Mouse (Mus musculus) G1E (cell line): ENCODE results near the gene Eml2. TPM values are rescaled to one million over a fixed set of nuclear protein-coding genes. Genes with fewer than 3 reads are reported as not detected.

ENCODE experiments used
- ATAC-seq: 2 replicates; pipeline ENCODE4 v1.8.0; 2016; ENCODE audit warnings: mild to moderate bottlenecking; ENCODE audit not compliant: insufficient number of reproducible peaks, poor library complexity, low FRiP score, severe bottlenecking; ENCODE audit errors: extremely low read depth
- DNase-seq: peaks from one replicate; pipeline ENCODE4 v3.0.0; 2012; ENCODE audit warnings: low spot score
- H3K27me3 ChIP-seq: 2 replicates; pipeline ENCODE4 v1.6.1; 2012; ENCODE audit warnings: mild to moderate bottlenecking, low read length, inconsistent platforms; ENCODE audit not compliant: insufficient read depth
- H3K36me3 ChIP-seq: replicated peaks from 2 replicates; pipeline ENCODE3; 2012; ENCODE audit warnings: mild to moderate bottlenecking, inconsistent platforms
- H3K4me1 ChIP-seq: 2 replicates; pipeline ENCODE4 v1.6.1; 2012; ENCODE audit warnings: low read depth, low read length, inconsistent platforms, mixed read lengths; ENCODE audit not compliant: insufficient read depth
- H3K4me3 ChIP-seq: 2 replicates; pipeline ENCODE4 v1.5.1; 2012; ENCODE audit warnings: low read depth, mild to moderate bottlenecking, inconsistent platforms, low read length, moderate library complexity, mixed read lengths
- H3K9me3 ChIP-seq: replicated peaks from 2 replicates; pipeline ENCODE4 v1.6.1; 2012; ENCODE audit warnings: inconsistent platforms
- CTCF ChIP-seq: IDR thresholded peaks from 2 replicates; pipeline ENCODE4 v1.5.1; 2012; ENCODE audit warnings: low read depth, low read length, inconsistent platforms, mixed read lengths
- GATA1 ChIP-seq: IDR thresholded peaks from 2 replicates; pipeline ENCODE4 v1.6.1; 2012; ENCODE audit warnings: borderline replicate concordance, low read length, inconsistent platforms, mixed read lengths
- GATA2 ChIP-seq: IDR thresholded peaks from 2 replicates; pipeline ENCODE4 v1.6.1; 2012; ENCODE audit warnings: low read depth, low read length, inconsistent platforms, borderline replicate concordance
- POLR2AphosphoS5 ChIP-seq: IDR thresholded peaks from 2 replicates; pipeline ENCODE4 v1.6.1; 2012; ENCODE audit warnings: low read depth, low read length, inconsistent platforms; ENCODE audit not compliant: insufficient replicate concordance
- TAL1 ChIP-seq: conservative IDR thresholded peaks from 2 replicates; pipeline ENCODE4 v1.6.1; 2012; ENCODE audit warnings: low read depth, low read length, inconsistent platforms, mixed read lengths
- polyA plus RNA-seq: library from polyadenylated mRNA; stranded (reverse); fragments of >175 nt; gene quantifications from 2 replicates; pipeline ENCODE4 v1.2.3, GENCODE M21; 2012
- total RNA-seq, 2 experiments: library from RNA; stranded (forward) in 1 of 2; stranded (reverse) in 1 of 2; fragments of 200-1000 nt in 1 of 2; fragments of >200 nt in 1 of 2; fragmentation: Nextera tagmentation in 1 of 2; gene quantifications; 2 replicates each; pipeline ENCODE4 v1.2.3; 2014 to 2017

Eml2 gene
- total and polyA plus RNA-seq, 3 experiments, result 15.1 to 27.2 (median 19.0) TPM

DNA sequence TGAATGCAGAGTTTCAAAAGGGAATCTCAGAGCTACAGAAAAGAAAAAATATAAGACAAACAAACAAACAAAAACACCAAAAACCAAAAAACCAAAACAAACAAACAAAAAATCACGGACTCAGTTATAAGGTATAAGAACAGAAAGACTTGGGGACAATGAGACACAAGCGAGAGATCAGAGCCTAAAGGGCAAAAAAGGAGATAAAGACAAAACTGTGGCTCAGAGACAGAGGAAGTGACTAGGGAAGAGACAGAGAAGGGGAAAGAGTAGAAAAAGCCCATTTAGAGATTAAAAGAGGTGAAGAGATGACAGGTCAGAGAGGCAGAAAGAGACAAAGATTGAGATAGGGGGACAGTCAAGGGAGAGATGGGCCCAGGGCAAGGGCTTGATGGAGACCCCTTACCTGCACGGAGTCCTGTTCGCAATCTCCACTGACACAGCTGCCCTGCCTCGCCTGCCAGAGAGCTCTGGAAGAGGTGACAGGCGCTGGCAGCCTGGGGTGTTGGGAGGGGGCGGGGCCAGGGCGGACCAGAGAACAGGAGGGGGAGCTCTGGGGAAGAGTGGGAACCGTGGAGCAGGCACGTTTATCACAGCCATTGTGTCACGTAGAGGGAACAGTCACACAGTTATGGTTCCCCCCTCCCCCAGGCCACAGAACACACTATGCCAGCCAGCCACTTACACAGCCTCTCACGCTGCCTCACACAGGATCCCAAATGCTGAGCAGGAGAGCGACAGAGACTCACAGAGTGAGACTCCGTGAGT is 10.4 kb upstream of the Eml2 start, which contains the start of gene Gipr:
Gene Gipr (minus strand): TSS at position 472 of the 768 bp plus-strand sequence.
- no peak for TF ChIP-seq GATA1
- ATAC-seq (no peak), DNase-seq (peak; percentile 66)
- Histone ChIP-seq H3K36me3 (peaks cover 16% of the 10 kb centered on the region), H3K27me3 (peaks cover 52% of the 10 kb centered on the region), H3K4me3 (peak within 1 kb of the TSS; percentile 63; the same call in 1 of the 2 replicates), H3K9me3 (no peaks in the 10 kb centered on the region), H3K4me1 (peaks cover 43% of the 10 kb centered on the region)

DNA sequence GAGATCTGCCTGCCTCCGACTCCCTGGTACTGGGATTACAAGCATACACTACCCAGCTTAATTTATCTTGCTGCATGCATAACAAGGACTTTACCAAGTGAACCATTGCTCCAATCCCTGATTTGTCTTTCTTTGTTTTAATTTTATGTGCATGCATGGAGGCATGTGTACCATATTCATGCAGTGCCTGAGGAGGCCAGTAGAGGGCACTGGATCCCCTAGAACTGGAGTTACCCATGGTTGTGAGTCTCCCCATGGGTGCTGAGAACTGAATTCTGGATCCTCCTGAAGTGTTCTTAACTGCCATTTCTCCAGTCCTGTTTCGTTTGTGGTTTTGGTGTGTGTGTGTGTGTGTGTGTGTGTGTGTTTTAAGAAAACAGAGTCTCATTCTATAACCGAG is 9.2 kb upstream of the Eml2 start:
- Histone ChIP-seq H3K9me3 (no peaks in the 10 kb centered on the region), H3K27me3 (peaks cover 55% of the 10 kb centered on the region), H3K4me3 (no peak overlapping the region), H3K36me3 (peaks cover 16% of the 10 kb centered on the region), H3K4me1 (peaks cover 48% of the 10 kb centered on the region)
- no peak for ATAC-seq
- DNase-seq, result no peak
- TF ChIP-seq GATA1 (no peak), POLR2AphosphoS5 (no peak), CTCF (no peak), TAL1 (no peak), GATA2 (no peak)

DNA sequence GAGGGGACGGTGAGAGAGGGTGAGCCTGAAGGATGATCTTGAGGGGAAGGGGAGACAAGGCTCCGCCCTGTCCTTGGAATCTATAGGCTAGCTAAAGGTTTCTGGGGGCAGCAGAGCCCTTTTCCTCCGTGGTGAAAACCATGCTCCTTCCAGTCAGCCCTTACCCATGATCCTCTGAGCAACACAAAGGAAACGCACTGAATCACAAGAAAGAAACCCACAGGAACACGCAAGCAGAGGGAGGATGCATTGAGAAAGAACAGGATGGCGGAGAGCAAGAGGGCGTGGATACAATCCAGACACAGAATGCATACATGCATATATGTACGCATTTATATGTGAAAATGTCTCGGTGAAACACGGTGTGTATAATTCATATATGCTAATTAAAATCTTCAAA is 6.7 kb upstream of the Eml2 start:
- Histone ChIP-seq H3K4me1 (peaks cover 47% of the 10 kb centered on the region), H3K4me3 (no peak overlapping the region), H3K27me3 (peaks cover 49% of the 10 kb centered on the region), H3K36me3 (no peaks in the 10 kb centered on the region), H3K9me3 (no peaks in the 10 kb centered on the region)
- ATAC-seq (no peak), DNase-seq (no peak)
- no peak for TF ChIP-seq CTCF
- TF ChIP-seq GATA1, result no peak
- TF ChIP-seq TAL1, result no peak
- TF ChIP-seq GATA2, result no peak
- TF ChIP-seq POLR2AphosphoS5, result no peak

DNA sequence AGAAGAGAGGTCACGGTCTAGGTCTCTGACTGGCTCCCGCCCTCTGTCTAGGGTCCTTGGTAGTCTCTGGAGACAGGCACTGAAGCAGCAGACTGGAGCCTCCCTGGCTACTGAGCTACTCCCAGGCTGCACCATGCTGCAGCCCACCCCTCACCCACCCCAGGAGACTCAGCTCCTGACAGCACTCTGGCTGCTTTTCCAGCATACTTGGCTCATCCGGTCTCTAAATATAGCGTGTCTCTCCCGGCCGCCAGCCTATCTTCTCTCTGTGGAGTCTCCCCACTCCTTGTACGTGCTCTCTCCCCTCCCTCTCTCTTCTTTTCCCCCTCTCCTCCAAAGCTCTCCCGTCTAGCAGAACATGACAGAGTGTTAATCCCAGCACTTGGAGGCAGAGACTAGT is 6.1 kb upstream of the Eml2 start:
- Histone ChIP-seq H3K27me3 (peaks cover 43% of the 10 kb centered on the region), H3K36me3 (no peaks in the 10 kb centered on the region), H3K4me1 (peaks cover 41% of the 10 kb centered on the region), H3K9me3 (no peaks in the 10 kb centered on the region), H3K4me3 (no peak overlapping the region)
- TF ChIP-seq TAL1 (no peak), GATA1 (no peak), CTCF (no peak), GATA2 (no peak), POLR2AphosphoS5 (no peak)
- no peak for ATAC-seq
- DNase-seq, result no peak

DNA sequence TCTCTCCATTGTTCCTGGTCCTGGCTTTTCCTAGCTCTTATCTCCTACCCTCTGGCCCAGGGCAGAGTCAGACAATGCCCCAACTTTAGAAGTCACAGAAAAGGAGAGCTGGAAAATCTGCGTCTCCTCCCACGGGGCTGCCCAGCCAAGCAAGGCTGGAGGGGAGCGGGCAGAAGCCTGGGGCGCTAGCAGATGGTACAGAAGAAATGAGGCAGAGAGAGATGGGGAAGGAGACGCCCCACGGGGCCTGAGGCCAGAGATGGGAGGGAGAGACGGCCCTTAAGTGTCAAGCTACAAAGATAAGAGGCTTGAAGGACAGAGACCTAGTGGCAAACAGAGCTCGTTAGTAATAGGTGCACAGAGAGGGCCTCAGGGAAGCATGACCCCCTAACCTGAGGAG is 4.4 kb upstream of the Eml2 start:
- no peaks in the 10 kb centered on the region for H3K36me3 ChIP-seq
- ATAC-seq (no peak), DNase-seq (no peak)
- H3K4me1 ChIP-seq, result peaks cover 36% of the 10 kb centered on the region
- H3K4me3 ChIP-seq, result no peak overlapping the region
- no peaks in the 10 kb centered on the region for H3K9me3 ChIP-seq
- TF ChIP-seq POLR2AphosphoS5, result no peak
- TF ChIP-seq CTCF, result no peak
- TF ChIP-seq GATA1, result no peak
- H3K27me3 ChIP-seq, result peaks cover 54% of the 10 kb centered on the region

DNA sequence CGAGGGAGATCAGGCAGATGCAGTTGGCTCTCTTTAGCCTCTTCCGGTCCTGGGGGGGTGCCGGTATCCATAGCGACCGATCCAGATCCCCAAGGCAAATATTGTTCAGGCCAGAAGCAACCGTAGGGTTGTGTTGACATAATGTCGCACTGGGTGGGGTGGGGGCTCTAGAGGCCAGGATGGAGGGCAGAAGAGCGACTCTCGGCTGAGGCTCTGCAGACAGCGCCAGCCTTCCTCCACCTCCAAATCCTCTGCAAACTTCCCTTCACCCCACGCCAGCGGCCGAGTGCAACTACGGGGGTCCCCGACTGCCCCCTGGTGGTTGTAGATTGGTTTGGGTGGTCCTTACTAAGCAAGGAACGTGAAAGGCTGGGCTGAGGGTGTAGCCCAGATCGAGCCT is 3.3 kb upstream of the Eml2 start:
- DNase-seq (peak; percentile 61), ATAC-seq (peak; percentile 63)
- no peaks in the 10 kb centered on the region for H3K36me3 ChIP-seq
- H3K9me3 ChIP-seq, result no peaks in the 10 kb centered on the region
- no peak overlapping the region; the same call in 1 of the 2 replicates for H3K4me3 ChIP-seq
- TF ChIP-seq GATA2 (no peak), POLR2AphosphoS5 (no peak), CTCF (peak; percentile 51; the same call in 1 of the 2 replicates)
- peaks cover 39% of the 10 kb centered on the region for H3K4me1 ChIP-seq
- peaks cover 56% of the 10 kb centered on the region for H3K27me3 ChIP-seq

DNA sequence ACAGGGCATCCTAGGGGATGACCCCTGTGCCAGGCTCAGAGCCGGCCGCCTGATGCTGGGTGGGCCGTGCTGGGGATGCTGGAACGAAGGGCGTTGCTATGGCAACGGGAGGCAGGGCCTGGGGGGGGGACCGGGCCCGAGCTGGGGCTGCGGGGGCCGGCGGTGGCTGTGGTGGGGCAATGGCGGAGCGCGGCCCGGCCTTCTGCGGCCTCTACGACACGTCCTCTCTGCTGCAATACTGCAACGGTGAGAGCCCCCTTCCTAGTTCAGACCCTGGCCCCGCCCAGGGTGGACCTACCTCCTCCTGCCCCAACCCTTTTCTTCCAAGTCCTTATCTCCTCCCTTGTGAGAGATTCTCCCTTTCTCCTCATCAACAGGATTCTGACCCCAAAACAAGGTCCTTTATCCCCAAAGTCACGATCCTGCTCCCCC is 311 bp downstream of the Eml2 start:
- H3K9me3 ChIP-seq, result peaks cover 9% of the 10 kb centered on the region
- DNase-seq (no peak), ATAC-seq (no peak)
- no peak overlapping the region for H3K4me3 ChIP-seq
- peaks cover 64% of the 10 kb centered on the region for H3K4me1 ChIP-seq
- no peaks in the 10 kb centered on the region for H3K36me3 ChIP-seq
- peaks cover 44% of the 10 kb centered on the region for H3K27me3 ChIP-seq
- TF ChIP-seq CTCF (no peak), POLR2AphosphoS5 (no peak), TAL1 (no peak), GATA2 (no peak), GATA1 (no peak)
